Mouse (Mus musculus) embryonic facial prominence, embryonic 14.5 days (tissue): ENCODE results near the gene Itpkb. TPM values are rescaled to one million over a fixed set of nuclear protein-coding genes. Genes with fewer than 3 reads are reported as not detected.

Experiments
- ATAC-seq: fragments of 200-750 bp; cut with Nextera tagmentation; 2 replicates; pipeline ENCODE4 v1.8.0; 2017; ENCODE audit warnings: low read depth, moderate number of reproducible peaks, moderate TSS enrichment
- DNase-seq: peaks from one replicate; pipeline ENCODE4 v3.0.0-alpha.2; 2015; ENCODE audit warnings: low spot score
- H3K27ac ChIP-seq: fragments of 300-500 bp; sonication (generic); replicated peaks from 2 replicates; pipeline ENCODE4 v1.5.1; 2014; ENCODE audit warnings: low read depth, mild to moderate bottlenecking, low read length, moderate library complexity
- H3K27me3 ChIP-seq: fragments of 300-500 bp; sonication (generic); replicated peaks from 2 replicates; pipeline ENCODE4 v1.6.1; 2014; ENCODE audit warnings: low read length; ENCODE audit not compliant: control insufficient read depth, insufficient read depth
- H3K36me3 ChIP-seq: fragments of 300-500 bp; sonication (generic); 2 replicates; pipeline ENCODE4 v1.6.1; 2014; ENCODE audit warnings: low read length, mixed read lengths; ENCODE audit not compliant: control insufficient read depth, insufficient read depth
- H3K4me1 ChIP-seq: fragments of 300-500 bp; sonication (generic); 2 replicates; pipeline ENCODE4 v1.6.1; 2014; ENCODE audit warnings: antibody characterized with exemption, low read length; ENCODE audit not compliant: control insufficient read depth, insufficient read depth
- H3K4me2 ChIP-seq: fragments of 300-500 bp; sonication (generic); 2 replicates; pipeline ENCODE4 v1.6.1; 2014; ENCODE audit warnings: low read depth, mild to moderate bottlenecking, low read length, moderate library complexity, mixed read lengths
- H3K4me3 ChIP-seq: fragments of 300-500 bp; sonication (generic); 2 replicates; pipeline ENCODE4 v1.5.1; 2014; ENCODE audit warnings: low read depth, mild to moderate bottlenecking, low read length
- H3K9ac ChIP-seq: fragments of 300-500 bp; sonication (generic); 2 replicates; pipeline ENCODE4 v1.6.1; 2014; ENCODE audit warnings: low read depth, mild to moderate bottlenecking, low read length, moderate library complexity, mixed read lengths
- H3K9me3 ChIP-seq: fragments of 300-500 bp; sonication (generic); 2 replicates; pipeline ENCODE4 v1.6.1; 2016; ENCODE audit warnings: low read length; ENCODE audit not compliant: control insufficient read depth
- WGBS: fragments of 180-500 bp; shearing (Covaris S2); extraction: QIAGEN DNeasy Blood & Tissue Kit; methylation state at CpG from one replicate; pipeline ENCODE4 v1.1.7; 2014; 5-methylcytosine and 5-hydroxymethylcytosine counted together
- polyA plus RNA-seq: library from polyadenylated mRNA; unstranded; fragments of >200 nt; fragmentation: Nextera tagmentation; extraction: Ambion mirVana; gene quantifications from 2 replicates; pipeline ENCODE4 v1.2.1, GENCODE M21; 2014

Itpkb gene
- polyA plus RNA-seq, 1 experiment from 2014 or later, result 7.6 TPM

- DNase-seq (no peak), ATAC-seq (0 out of 2 replicates have a peak, but pooled peaks have one; percentile 33)
- peaks cover 11% of the 10 kb centered on the region for H3K4me1 ChIP-seq
- H3K4me3 ChIP-seq, result no peak overlapping the region
- H3K27ac ChIP-seq, result peak overlapping the region; percentile 10; the same call in 1 of the 2 replicates
- H3K27me3 ChIP-seq, result no peaks in the 10 kb centered on the region
- no peaks in the 10 kb centered on the region for H3K36me3 ChIP-seq
- WGBS, result 42% methylated on average over 4 of the region's 4 CpGs
- H3K4me2 ChIP-seq, result no peak overlapping the region
- no peak overlapping the region for H3K9ac ChIP-seq
- no peaks in the 10 kb centered on the region for H3K9me3 ChIP-seq
Observed at GRCm38 (mm10) chr1:180356176-180356575, 25.9 kb downstream of the Itpkb start.

- H3K4me2 ChIP-seq, result no peak overlapping the region
- H3K4me1 ChIP-seq, result peaks cover 11% of the 10 kb centered on the region
- H3K27ac ChIP-seq, result no peak overlapping the region
- H3K9me3 ChIP-seq, result no peaks in the 10 kb centered on the region
- no peak overlapping the region for H3K9ac ChIP-seq
- 74% methylated on average over 6 of the region's 6 CpGs for WGBS
- ATAC-seq (no peak), DNase-seq (no peak)
- H3K36me3 ChIP-seq, result no peaks in the 10 kb centered on the region
- no peaks in the 10 kb centered on the region for H3K27me3 ChIP-seq
- H3K4me3 ChIP-seq, result no peak overlapping the region
Observed at GRCm38 (mm10) chr1:180356857-180357256, 26.6 kb downstream of the Itpkb start.

GRCm38 (mm10) chr1:180357893-180358331, 27.6 kb downstream of the Itpkb start:
- Histone ChIP-seq H3K36me3 (no peaks in the 10 kb centered on the region), H3K4me3 (no peak overlapping the region), H3K27ac (no peak overlapping the region), H3K4me2 (no peak overlapping the region), H3K9ac (no peak overlapping the region), H3K4me1 (peaks cover 11% of the 10 kb centered on the region), H3K9me3 (no peaks in the 10 kb centered on the region), H3K27me3 (no peaks in the 10 kb centered on the region)
- 75% methylated on average over 7 of the region's 7 CpGs for WGBS
- no peak for DNase-seq
- ATAC-seq, result no peak

- H3K27me3 ChIP-seq, result no peaks in the 10 kb centered on the region
- DNase-seq (no peak), ATAC-seq (no peak)
- H3K4me2 ChIP-seq, result no peak overlapping the region
- H3K36me3 ChIP-seq, result no peaks in the 10 kb centered on the region
- H3K4me3 ChIP-seq, result no peak overlapping the region
- H3K9ac ChIP-seq, result no peak overlapping the region
- peaks cover 11% of the 10 kb centered on the region for H3K4me1 ChIP-seq
- no peak overlapping the region for H3K27ac ChIP-seq
- 89% methylated on average over 8 of the region's 9 CpGs for WGBS
- H3K9me3 ChIP-seq, result no peaks in the 10 kb centered on the region
Observed at GRCm38 (mm10) chr1:180358466-180358865, 28.2 kb downstream of the Itpkb start.

GRCm38 (mm10) chr1:180359311-180359710, 29.0 kb downstream of the Itpkb start:
- H3K4me2 ChIP-seq, result no peak overlapping the region
- 55% methylated on average over 5 of the region's 5 CpGs for WGBS
- no peak overlapping the region for H3K4me3 ChIP-seq
- H3K27ac ChIP-seq, result no peak overlapping the region
- H3K9ac ChIP-seq, result no peak overlapping the region
- no peaks in the 10 kb centered on the region for H3K36me3 ChIP-seq
- H3K9me3 ChIP-seq, result no peaks in the 10 kb centered on the region
- DNase-seq (no peak), ATAC-seq (no peak)
- no peaks in the 10 kb centered on the region for H3K27me3 ChIP-seq
- H3K4me1 ChIP-seq, result peaks cover 14% of the 10 kb centered on the region

- WGBS, result 88% methylated on average over 4 of the region's 4 CpGs
- Histone ChIP-seq H3K27me3 (no peaks in the 10 kb centered on the region), H3K27ac (no peak overlapping the region), H3K9me3 (no peaks in the 10 kb centered on the region), H3K4me2 (no peak overlapping the region), H3K4me3 (no peak overlapping the region), H3K36me3 (no peaks in the 10 kb centered on the region), H3K9ac (0 out of 2 replicates have a peak overlapping the region, but pooled peaks have one; percentile 19), H3K4me1 (peaks cover 22% of the 10 kb centered on the region)
- no peak for ATAC-seq
- DNase-seq, result no peak
Observed at GRCm38 (mm10) chr1:180362176-180362575, 31.9 kb downstream of the Itpkb start.

- ATAC-seq (no peak), DNase-seq (no peak)
- peaks cover 28% of the 10 kb centered on the region for H3K4me1 ChIP-seq
- no peak overlapping the region for H3K27ac ChIP-seq
- no peaks in the 10 kb centered on the region for H3K9me3 ChIP-seq
- no peak overlapping the region for H3K4me3 ChIP-seq
- H3K9ac ChIP-seq, result no peak overlapping the region
- WGBS, result 75% methylated on average over 5 of the region's 5 CpGs
- no peak overlapping the region for H3K4me2 ChIP-seq
- H3K36me3 ChIP-seq, result no peaks in the 10 kb centered on the region
- H3K27me3 ChIP-seq, result no peaks in the 10 kb centered on the region
Observed at GRCm38 (mm10) chr1:180362844-180363243, 32.6 kb downstream of the Itpkb start.

GRCm38 (mm10) chr1:180363317-180363716, 33.0 kb downstream of the Itpkb start:
- Histone ChIP-seq H3K36me3 (no peaks in the 10 kb centered on the region), H3K9me3 (no peaks in the 10 kb centered on the region), H3K27ac (no peak overlapping the region), H3K4me3 (no peak overlapping the region), H3K9ac (no peak overlapping the region), H3K4me2 (no peak overlapping the region), H3K4me1 (peaks cover 28% of the 10 kb centered on the region), H3K27me3 (no peaks in the 10 kb centered on the region)
- 89% methylated on average over 3 of the region's 3 CpGs for WGBS
- DNase-seq, result no peak
- no peak for ATAC-seq

GRCm38 (mm10) chr1:180364005-180364404, 33.7 kb downstream of the Itpkb start:
- H3K9me3 ChIP-seq, result no peaks in the 10 kb centered on the region
- DNase-seq, result no peak
- H3K36me3 ChIP-seq, result no peaks in the 10 kb centered on the region
- ATAC-seq, result no peak
- H3K27ac ChIP-seq, result no peak overlapping the region
- H3K27me3 ChIP-seq, result no peaks in the 10 kb centered on the region
- 76% methylated on average over 17 of the region's 17 CpGs for WGBS
- peaks cover 28% of the 10 kb centered on the region for H3K4me1 ChIP-seq
- no peak overlapping the region for H3K4me2 ChIP-seq
- no peak overlapping the region for H3K9ac ChIP-seq
- H3K4me3 ChIP-seq, result no peak overlapping the region
